8 mouse cellular contexts compared by ENCODE assay signal in the genomic region with DNA sequence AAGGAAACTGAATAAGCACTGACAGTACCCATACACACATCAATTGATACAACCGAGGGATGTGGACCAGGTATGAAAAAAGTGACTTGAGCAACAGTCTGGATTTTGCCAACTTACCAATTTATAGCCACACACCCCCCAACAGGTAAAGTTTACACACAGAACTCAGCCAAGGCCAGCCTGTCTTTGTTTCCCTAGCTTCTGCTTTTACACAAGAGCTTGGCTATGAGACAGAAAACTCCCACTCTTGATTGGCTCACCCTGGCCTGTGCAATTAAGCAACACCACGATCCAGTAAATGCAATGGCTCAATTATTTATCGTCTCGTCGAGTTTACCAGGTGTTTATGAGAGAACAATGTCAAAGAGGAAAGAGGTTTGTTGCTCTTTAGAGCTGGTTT. TPM values are rescaled to one million over a fixed set of nuclear protein-coding genes. Genes with fewer than 3 reads are reported as not detected.
A peak's percentile ranks its signal among the peaks of the same experiment; 100 is the strongest.
DNase-seq lines count a peak whose midpoint lies in the region; ATAC-seq lines count a peak whose summit lies in the region.

No protein-coding gene starts in this region.

- 0 out of 2 replicates have a peak, but pooled peaks have one; percentile 11 for ATAC-seq in megakaryocyte progenitor cell, adult 5-6 weeks (replicated peaks; ENCODE audit: poor library complexity)
- no peak for ATAC-seq in activated CD4-positive, CD25-positive, alpha-beta regulatory T cell, adult 4 months

- peak; percentile 60 for DNase-seq in gastrocnemius, adult 18-20 months (ENCODE audit: low spot score)
- no peak for DNase-seq in gastrocnemius, adult 8-10 months (ENCODE audit: low spot score in 2 of 2)
- DNase-seq in NIH3T3 (ENCODE audit: low read depth): peak; percentile 79
- peak; percentile 68 to 74 for DNase-seq in heart, adult 9 months (ENCODE audit: low spot score in 2 of 2)
- DNase-seq in kidney, postnatal 36 days: peak; percentile 26 to 50
- DNase-seq in frontal cortex, postnatal 10 days (ENCODE audit: low spot score in 2 of 2): no peak

RNA-seq across cellular contexts. Expression of a gene that starts 1.2 kb away (rescaled TPM):
- 10 to 100 TPM; 38.1 to 48.6 TPM for total RNA-seq in gastrocnemius, adult 18-20 months (2021)
- total RNA-seq in gastrocnemius, adult 8-10 months (2022): 10 to 100 TPM; 32.9 to 41.1 (median 37.5) TPM
- 38.3 and 38.6 TPM in 2 replicates for total RNA-seq in megakaryocyte progenitor cell, adult 5-6 weeks (2015)
- 78.6 and 85.3 TPM in 2 replicates for total RNA-seq in megakaryocyte progenitor cell, adult 5-6 weeks (2017)
- polyA plus RNA-seq in activated CD4-positive, CD25-positive, alpha-beta regulatory T cell, adult 4 months (2017; shearing (Covaris generic)): 10 to 100 TPM; 71.0 to 82.0 TPM

RNA-seq across cellular contexts. Expression of a gene that starts 32.6 kb away (rescaled TPM):
- total RNA-seq in gastrocnemius, adult 18-20 months (2021): 100 to 1,000 TPM; 128 to 153 TPM
- total RNA-seq in gastrocnemius, adult 8-10 months (2022): 100 to 1,000 TPM; 125 to 153 (median 134) TPM
- total RNA-seq in megakaryocyte progenitor cell, adult 5-6 weeks (2015): 0.51 and 1.7 TPM in 2 replicates
- total RNA-seq in megakaryocyte progenitor cell, adult 5-6 weeks (2017): 1.4 and 2.5 TPM in 2 replicates
- under 1 TPM; 0.12 to 0.13 TPM for polyA plus RNA-seq in activated CD4-positive, CD25-positive, alpha-beta regulatory T cell, adult 4 months (2017; shearing (Covaris generic))

Comparison
In these comparisons a context has a peak if more than half of its experiments do, and no peak if none do; other contexts are left out.
1. DNase-seq: peak in gastrocnemius, adult 18-20 months (single experiment), NIH3T3 (single experiment), heart, adult 9 months (2 of 2) and kidney, postnatal 36 days (2 of 2); none in gastrocnemius, adult 8-10 months (0 of 2) and frontal cortex, postnatal 10 days (0 of 2).
2. RNA of a gene that starts 32.6 kb away (total RNA-seq): 128 to 153 TPM in gastrocnemius, adult 18-20 months and 125 to 153 TPM in gastrocnemius, adult 8-10 months; 0.51 to 2.5 TPM in megakaryocyte progenitor cell, adult 5-6 weeks; every median in the first group is over 10 times any median in the second.